Mouse (Mus musculus): ENCODE data around the gene Ugt1a9. TPM values are rescaled to one million over a fixed set of nuclear protein-coding genes. Genes with fewer than 3 reads are reported as not detected.

The Ugt1a9 gene
- total and polyA plus RNA-seq, 3 experiments: not detected

GRCm38 (mm10) chr1:88250023-88250422, 179.4 kb downstream of the Ugt1a9 start:
- TF ChIP-seq MEF2A (IDR thresholded peaks at IDR 0.05; ENCODE audit: borderline replicate concordance, low read depth, low read length) (no peak), ZC3H11A (IDR thresholded peaks at IDR 0.05; ENCODE audit: low read depth, low read length) (no peak), TCF12 (IDR thresholded peaks at IDR 0.05; ENCODE audit: low read depth, low read length) (no peak), USF2 (conservative IDR thresholded peaks at IDR 0.05; ENCODE audit: low read depth, low read length) (no peak), NRF1 (IDR thresholded peaks at IDR 0.05; ENCODE audit: low read depth, low read length) (no peak), IRF4 (IDR thresholded peaks at IDR 0.05; ENCODE audit: low read depth, low read length) (no peak), POLR2AphosphoS2 (IDR thresholded peaks at IDR 0.05; ENCODE audit: low read depth, low read length) (no peak), BHLHE40 (IDR thresholded peaks at IDR 0.05; ENCODE audit: low read depth, low read length) (no peak), SMC3 (IDR thresholded peaks at IDR 0.05; ENCODE audit: low read depth, low read length) (no peak), MAFK (IDR thresholded peaks at IDR 0.05; ENCODE audit: insufficient replicate concordance, low read length) (no peak), JUND (conservative IDR thresholded peaks at IDR 0.05; ENCODE audit: low read depth, low read length) (no peak), CHD1 (IDR thresholded peaks at IDR 0.05; ENCODE audit: low read depth, low read length) (no peak)
- Histone ChIP-seq H3K79me2 (replicated peaks; ENCODE audit: control insufficient read depth, extremely low read depth, insufficient read depth, poor library complexity, severe bottlenecking) (no peaks in the 10 kb centered on the region), H3K27ac (ENCODE audit: insufficient read depth, low read depth) (no peak overlapping the region), H3K36me3 (replicated peaks in 1 of 2; ENCODE audit: control insufficient read depth in 1 of 2, insufficient read depth in 1 of 2, low read length in 1 of 2) (no peaks in the 10 kb centered on the region), H3K27me3 (replicated peaks) (peaks cover 15% of the 10 kb centered on the region), H3K4me1 (ENCODE audit: control insufficient read depth in 1 of 2, insufficient read depth in 2 of 2) (no peaks in the 10 kb centered on the region), H3K9me3 (replicated peaks; ENCODE audit: low read length) (peaks cover 75% of the 10 kb centered on the region), H3K9ac (ENCODE audit: insufficient read depth, low read depth) (no peak overlapping the region), H3K4me2 (ENCODE audit: insufficient read depth, low read depth, poor library complexity, severe bottlenecking) (no peak overlapping the region), H3K4me3 (replicated peaks in 1 of 3; ENCODE audit: low read depth in 2 of 3, low read length in 2 of 3, poor library complexity in 1 of 3) (no peak overlapping the region)
- in situ Hi-C loops (cut with MboI; ENCODE audit: low pct_ligation_motif_present, low pct_unique_long_range_greater_than_20kb, low sequenced_read_pairs): no loop called here
- DNase-seq (ENCODE audit: extremely low read depth): no peak
- dilution Hi-C loops (cut with MboI; ENCODE audit: extremely low pct_ligation_motif_present, extremely low pct_unique_long_range_greater_than_20kb, low sequenced_read_pairs): no loop called here

- H3K79me2 ChIP-seq (replicated peaks; ENCODE audit: control insufficient read depth, extremely low read depth, insufficient read depth, poor library complexity, severe bottlenecking): no peaks in the 10 kb centered on the region
- no peak overlapping the region for H3K27ac ChIP-seq (ENCODE audit: insufficient read depth, low read depth)
- H3K4me1 ChIP-seq (ENCODE audit: control insufficient read depth in 1 of 2, insufficient read depth in 2 of 2): no peaks in the 10 kb centered on the region
- no peak overlapping the region for H3K9ac ChIP-seq (ENCODE audit: insufficient read depth, low read depth)
- H3K36me3 ChIP-seq (replicated peaks in 1 of 2; ENCODE audit: control insufficient read depth in 1 of 2, insufficient read depth in 1 of 2, low read length in 1 of 2): no peaks in the 10 kb centered on the region
- no peak overlapping the region for H3K4me3 ChIP-seq (replicated peaks in 1 of 3; ENCODE audit: low read depth in 2 of 3, low read length in 2 of 3, poor library complexity in 1 of 3)
- dilution Hi-C loops (cut with MboI; ENCODE audit: extremely low pct_ligation_motif_present, extremely low pct_unique_long_range_greater_than_20kb, low sequenced_read_pairs): no loop called here
- in situ Hi-C loops (cut with MboI; ENCODE audit: low pct_ligation_motif_present, low pct_unique_long_range_greater_than_20kb, low sequenced_read_pairs): no loop called here
- no peak for DNase-seq (ENCODE audit: extremely low read depth)
- no peak overlapping the region for H3K4me2 ChIP-seq (ENCODE audit: insufficient read depth, low read depth, poor library complexity, severe bottlenecking)
- no peak for TF ChIP-seq CHD2 (IDR thresholded peaks at IDR 0.05; ENCODE audit: low read length)
- no peak for TF ChIP-seq MAX (IDR thresholded peaks at IDR 0.05; ENCODE audit: low read length)
- TF ChIP-seq JUND (conservative IDR thresholded peaks at IDR 0.05; ENCODE audit: low read depth, low read length): no peak
- no peak for TF ChIP-seq USF1 (IDR thresholded peaks at IDR 0.05; ENCODE audit: low read depth, low read length)
- TF ChIP-seq ZNF384 (IDR thresholded peaks at IDR 0.05; ENCODE audit: low read depth, low read length): no peak
- no peak for TF ChIP-seq SIN3A (IDR thresholded peaks at IDR 0.05; ENCODE audit: low read length)
- no peak for TF ChIP-seq RAD21 (IDR thresholded peaks at IDR 0.05; ENCODE audit: low read depth, low read length)
- TF ChIP-seq HCFC1 (IDR thresholded peaks at IDR 0.05; ENCODE audit: low read depth, low read length): no peak
- TF ChIP-seq POLR2AphosphoS2 (IDR thresholded peaks at IDR 0.05; ENCODE audit: low read depth, low read length): no peak
- no peak for TF ChIP-seq MAFK (IDR thresholded peaks at IDR 0.05; ENCODE audit: insufficient replicate concordance, low read length)
- TF ChIP-seq CTCF (conservative IDR thresholded peaks at IDR 0.05 in 1 of 2, IDR thresholded peaks at IDR 0.05 in 1 of 2; ENCODE audit: low read depth in 2 of 2, low read length in 2 of 2): no peak
- TF ChIP-seq NRF1 (IDR thresholded peaks at IDR 0.05; ENCODE audit: low read depth, low read length): no peak
- TF ChIP-seq SMC3 (IDR thresholded peaks at IDR 0.05; ENCODE audit: low read depth, low read length): no peak
- TF ChIP-seq CHD1 (IDR thresholded peaks at IDR 0.05; ENCODE audit: low read depth, low read length): no peak
- no peak for TF ChIP-seq E2F4 (IDR thresholded peaks at IDR 0.05; ENCODE audit: insufficient replicate concordance, low read depth, low read length)
- TF ChIP-seq ZMIZ1 (IDR thresholded peaks at IDR 0.05; ENCODE audit: low read depth, low read length): no peak
- no peak for TF ChIP-seq RCOR1 (conservative IDR thresholded peaks at IDR 0.05; ENCODE audit: low read depth, low read length)
- TF ChIP-seq IRF4 (IDR thresholded peaks at IDR 0.05; ENCODE audit: low read depth, low read length): no peak
- H3K27me3 ChIP-seq (replicated peaks): peaks cover 13% of the 10 kb centered on the region
- peaks cover 78% of the 10 kb centered on the region for H3K9me3 ChIP-seq (replicated peaks; ENCODE audit: low read length)
Measured at GRCm38 (mm10) chr1:88253106-88253505, 182.5 kb downstream of the Ugt1a9 start.

All from CH12.LX (cell line).